Mouse (Mus musculus): Measurements from ENCODE around the gene Tbc1d10c.

- TF ChIP-seq POLR2A (IDR thresholded peaks at IDR 0.05; ENCODE audit: control insufficient read depth, low read depth, low read length) (no peak), CTCF (IDR thresholded peaks at IDR 0.05; ENCODE audit: control insufficient read depth, insufficient read depth, insufficient replicate concordance, low read depth, low read length) (no peak)
Measured at GRCm38 (mm10) chr19:4194021-4194724, 3.1 kb upstream of the Tbc1d10c start.
